In genomic region chr9:40685801-40686420, GRCm38 (mm10) we compare ENCODE assay signal across 8 mouse cellular contexts. TPM values are rescaled to one million over a fixed set of nuclear protein-coding genes. Genes with fewer than 3 reads are reported as not detected.
DNase-seq lines count a peak whose midpoint lies in the region; ATAC-seq and TF ChIP-seq lines count a peak whose summit lies in the region.

Clmp (plus strand) TSS chr9:40685962.

- ATAC-seq in erythroblast, adult 5-6 weeks (replicated peaks; ENCODE audit: low FRiP score, poor library complexity, severe bottlenecking) = no peak
- ATAC-seq in kidney, embryonic 16.5 days (ENCODE audit: low FRiP score, low TSS enrichment) = peak; percentile 81
- no peak for ATAC-seq in liver, postnatal 0 days
- ATAC-seq in stomach, embryonic 15.5 days (ENCODE audit: insufficient read depth, low FRiP score, low read depth) = peak; percentile 60; the same call in 1 of the 2 replicates

- WGBS in kidney, embryonic 16.5 days = 1% methylated on average over 48 of the region's 53 CpGs
- WGBS in liver, postnatal 0 days (ENCODE audit: insufficient replicate concordance) = under 1% methylated on average over 39 of the region's 53 CpGs
- under 1% methylated on average over 51 of the region's 53 CpGs for WGBS in stomach, embryonic 15.5 days

- peaks cover 17% of the 10 kb centered on the region for H3K27me3 ChIP-seq in erythroblast, embryonic 14.5 days (ENCODE audit: control insufficient read depth)
- peaks cover 6% of the 10 kb centered on the region; the same call in 1 of the 2 replicates for H3K27me3 ChIP-seq in kidney, embryonic 16.5 days (ENCODE audit: insufficient read depth, low read length)
- H3K27me3 ChIP-seq in liver, postnatal 0 days (ENCODE audit: insufficient read depth, low read length) = peaks cover 23% of the 10 kb centered on the region
- peaks cover 6% of the 10 kb centered on the region; the same call in 1 of the 2 replicates for H3K27me3 ChIP-seq in stomach, embryonic 15.5 days (replicated peaks)

- H3K4me2 ChIP-seq in kidney, embryonic 16.5 days (replicated peaks; ENCODE audit: low read depth, low read length) = peak within 1 kb of the TSS; percentile 91
- peak within 1 kb of the TSS; percentile 74 for H3K4me2 ChIP-seq in liver, postnatal 0 days (ENCODE audit: low read depth, low read length)
- H3K4me2 ChIP-seq in stomach, embryonic 15.5 days = peak within 1 kb of the TSS; percentile 81

- TF ChIP-seq EP300 in liver, postnatal 0 days (IDR thresholded peaks at IDR 0.05; ENCODE audit: low read depth) = no peak

- H3K4me3 ChIP-seq in erythroblast, embryonic 14.5 days (replicated peaks) = peak within 1 kb of the TSS; percentile 24
- H3K4me3 ChIP-seq in kidney, embryonic 16.5 days (ENCODE audit: low read length) = peak within 1 kb of the TSS; percentile 66
- H3K4me3 ChIP-seq in liver, postnatal 0 days (ENCODE audit: low read depth, low read length) = peak within 1 kb of the TSS; percentile 46
- peak within 1 kb of the TSS; percentile 69 for H3K4me3 ChIP-seq in stomach, embryonic 15.5 days (replicated peaks)

- DNase-seq in urinary bladder, adult 2 months (ENCODE audit: low spot score) = peak; percentile 43
- no peak for DNase-seq in urinary bladder, postnatal 10 days (ENCODE audit: low spot score)
- peak; percentile 72 for DNase-seq in forelimb bud, embryonic 11.5 days (ENCODE audit: low read depth, low spot score)
- DNase-seq in liver, postnatal 0 days = no peak

- H3K9ac ChIP-seq in kidney, embryonic 16.5 days (replicated peaks; ENCODE audit: low read length) = peak within 1 kb of the TSS; percentile 87
- H3K9ac ChIP-seq in liver, postnatal 0 days (replicated peaks) = peak within 1 kb of the TSS; percentile 44
- H3K9ac ChIP-seq in stomach, embryonic 15.5 days = peak within 1 kb of the TSS; percentile 94

- H3K36me3 ChIP-seq in erythroblast, embryonic 14.5 days (ENCODE audit: control insufficient read depth) = no peaks in the 10 kb centered on the region
- no peaks in the 10 kb centered on the region for H3K36me3 ChIP-seq in kidney, embryonic 16.5 days (ENCODE audit: insufficient read depth, low read length)
- no peaks in the 10 kb centered on the region for H3K36me3 ChIP-seq in liver, postnatal 0 days (replicated peaks; ENCODE audit: insufficient read depth, low read length)
- H3K36me3 ChIP-seq in stomach, embryonic 15.5 days = no peaks in the 10 kb centered on the region

- H3K27ac ChIP-seq in kidney, embryonic 16.5 days (ENCODE audit: low read length) = peak within 1 kb of the TSS; percentile 94
- 0 out of 2 replicates have a peak within 1 kb of the TSS, but pooled peaks have one; percentile 29 for H3K27ac ChIP-seq in liver, postnatal 0 days (ENCODE audit: low read depth)
- H3K27ac ChIP-seq in stomach, embryonic 15.5 days = peak within 1 kb of the TSS; percentile 93

- H3K4me1 ChIP-seq in erythroblast, embryonic 14.5 days (ENCODE audit: control insufficient read depth) = no peaks in the 10 kb centered on the region
- peaks cover 6% of the 10 kb centered on the region; the same call in 1 of the 2 replicates for H3K4me1 ChIP-seq in kidney, embryonic 16.5 days (ENCODE audit: insufficient read depth, low read length)
- no peaks in the 10 kb centered on the region; the same call in 1 of the 2 replicates for H3K4me1 ChIP-seq in liver, postnatal 0 days (ENCODE audit: insufficient read depth)
- H3K4me1 ChIP-seq in stomach, embryonic 15.5 days = peaks cover 14% of the 10 kb centered on the region; the same call in 1 of the 2 replicates

- no peak for TF ChIP-seq CTCF in liver, postnatal 0 days (IDR thresholded peaks at IDR 0.05; ENCODE audit: low read depth)

- no peaks in the 10 kb centered on the region for H3K9me3 ChIP-seq in erythroblast, embryonic 14.5 days (ENCODE audit: control insufficient read depth, low read length)
- H3K9me3 ChIP-seq in kidney, embryonic 16.5 days (ENCODE audit: low read length) = no peaks in the 10 kb centered on the region
- H3K9me3 ChIP-seq in liver, postnatal 0 days (ENCODE audit: low read length) = no peaks in the 10 kb centered on the region
- H3K9me3 ChIP-seq in stomach, embryonic 15.5 days = no peaks in the 10 kb centered on the region

RNA-seq across cellular contexts. Expression of gene Clmp, which starts in this region (rescaled TPM):
- 0.01 TPM in 1 of 2 replicates, not detected in the other for polyA plus RNA-seq in erythroblast, embryonic 14.5 days (2012)
- total RNA-seq in erythroblast, adult 5-6 weeks (2015; ENCODE audit: low replicate concordance) = 0.84 TPM in 1 of 2 replicates, not detected in the other
- total RNA-seq in erythroblast, adult 5-6 weeks (2017; ENCODE audit: low replicate concordance) = 0.26 TPM in 1 of 2 replicates, not detected in the other
- 31.0 and 51.2 TPM in 2 replicates for polyA plus RNA-seq in urinary bladder, adult 2 months (2012; rRNA removed)
- polyA plus RNA-seq in kidney, embryonic 16.5 days (2015; fragmentation: Nextera tagmentation; extraction: Ambion mirVana) = 28.0 and 31.3 TPM in 2 replicates
- polyA plus RNA-seq in liver, postnatal 0 days (2015; fragmentation: Nextera tagmentation; extraction: Ambion mirVana) = 1.8 and 1.9 TPM in 2 replicates
- polyA plus RNA-seq in stomach, embryonic 15.5 days (2015; fragmentation: Nextera tagmentation; extraction: Ambion mirVana) = 27.2 and 29.2 TPM in 2 replicates

Comparison
In these comparisons a context has a peak if more than half of its experiments do, and no peak if none do; other contexts are left out.
1. DNase-seq: peak in urinary bladder, adult 2 months (single experiment) and forelimb bud, embryonic 11.5 days (single experiment); none in urinary bladder, postnatal 10 days (single experiment) and liver, postnatal 0 days (single experiment).
2. ATAC-seq: peak in kidney, embryonic 16.5 days (single experiment) and stomach, embryonic 15.5 days (single experiment); none in erythroblast, adult 5-6 weeks (single experiment) and liver, postnatal 0 days (single experiment).
3. H3K27ac ChIP-seq: peak in every context shown above with its lines; median percentile 94 in kidney, embryonic 16.5 days; 93 in stomach, embryonic 15.5 days; 29 in liver, postnatal 0 days.
4. H3K9ac ChIP-seq: peak in every context shown above with its lines; median percentile 94 in stomach, embryonic 15.5 days; 87 in kidney, embryonic 16.5 days; 44 in liver, postnatal 0 days.
5. Peak in every context shown above with its lines, with median percentiles within 50 percentile points of each other: H3K4me3 ChIP-seq and H3K4me2 ChIP-seq.